Mouse (Mus musculus) liver, adult 2 months (tissue): ENCODE results near the gene Fastkd1.

Experiments used
- CTCF ChIP-seq: fragments of 200-500 bp; IDR thresholded peaks from 2 replicates; pipeline ENCODE4 v1.5.1; 2011; ENCODE audit warnings: low read depth, low read length, control low read depth
- POLR2A ChIP-seq: fragments of 200-500 bp; IDR thresholded peaks from 2 replicates; pipeline ENCODE4 v1.6.1; 2011; ENCODE audit warnings: low read length, control low read depth; ENCODE audit not compliant: insufficient read depth; ENCODE audit errors: extremely low read depth

- TF ChIP-seq CTCF (no peak), POLR2A (no peak)
These were observed 810 bp upstream of the Fastkd1 start for GRCm38 (mm10) chr2:69714126-69714525.
